Mouse (Mus musculus) heart, postnatal 0 days (tissue): Measurements from ENCODE around the gene Gdap2.

Experiments used
- CTCF ChIP-seq: IDR thresholded peaks from 2 replicates; pipeline ENCODE4 v1.5.1; 2016; ENCODE audit warnings: antibody characterized with exemption, control low read depth, low read depth
- EP300 ChIP-seq: IDR thresholded peaks from 2 replicates; pipeline ENCODE4 v1.6.1; 2016; ENCODE audit warnings: antibody characterized with exemption, low read depth

DNA sequence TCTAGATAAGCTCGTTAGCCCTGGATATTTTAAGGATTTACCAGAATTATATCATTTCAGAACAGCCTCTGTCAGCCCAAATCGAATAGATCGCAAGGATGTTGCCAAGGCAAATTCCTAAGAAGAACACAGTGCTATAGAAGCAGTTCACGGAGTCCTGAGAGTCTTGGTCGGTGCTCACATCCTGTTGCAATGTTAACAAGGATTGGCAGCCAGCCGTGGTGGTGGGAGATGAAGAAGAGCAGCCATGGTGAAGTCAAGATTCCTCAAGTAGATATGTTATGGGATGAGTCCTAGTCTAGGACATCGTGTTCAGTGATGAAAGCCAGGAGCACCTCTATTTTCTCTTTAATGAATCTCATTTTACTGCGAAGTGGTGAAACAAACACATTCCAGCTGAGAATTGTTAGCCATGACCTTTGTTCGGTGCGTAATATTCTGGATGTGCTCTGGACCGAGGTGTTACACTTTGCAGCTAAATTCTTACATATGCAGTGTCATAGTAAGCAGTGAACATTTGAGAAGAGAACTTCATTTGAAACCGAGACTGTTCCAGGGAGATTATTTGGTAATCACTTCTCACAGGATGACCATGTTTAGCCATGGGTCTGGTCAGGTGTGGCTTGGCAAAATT lies 63.3 kb downstream of the Gdap2 start:
- TF ChIP-seq CTCF: no peak
- no peak for TF ChIP-seq EP300
